Mouse (Mus musculus): ENCODE measurements at regions not wholly inside any gene's neighbourhood (a gene's known extent, or its start where the extent isn't known, plus 50 kb on each side); places are given as distances from the start of the nearest gene placed in this dataset.

- Histone ChIP-seq H3K27me3 (no peaks in the 10 kb centered on the region), H3K9ac (no peak overlapping the region), H3K4me1 (peaks cover 16% of the 10 kb centered on the region), H3K4me2 (no peak overlapping the region), H3K9me3 (no peaks in the 10 kb centered on the region), H3K36me3 (no peaks in the 10 kb centered on the region), H3K27ac (no peak overlapping the region), H3K4me3 (no peak overlapping the region)
- 48% methylated on average over 12 of the region's 12 CpGs for WGBS
- no peak for ATAC-seq (ENCODE audit: insufficient number of reproducible peaks, insufficient read depth, low FRiP score, low TSS enrichment, low read depth)
Observed at GRCm38 (mm10) chr8:44766111-44766873, 169.0 kb upstream of the Fat1 start.

- H3K4me1 ChIP-seq = peaks cover 16% of the 10 kb centered on the region
- no peak overlapping the region for H3K9ac ChIP-seq
- H3K4me3 ChIP-seq = no peak overlapping the region
- no peaks in the 10 kb centered on the region for H3K27me3 ChIP-seq
- no peak for ATAC-seq (ENCODE audit: insufficient number of reproducible peaks, insufficient read depth, low FRiP score, low TSS enrichment, low read depth)
- 25% methylated on average over 4 of the region's 4 CpGs for WGBS
- no peaks in the 10 kb centered on the region for H3K9me3 ChIP-seq
- peak overlapping the region; percentile 41; the same call in 1 of the 2 replicates for H3K27ac ChIP-seq
- H3K36me3 ChIP-seq = no peaks in the 10 kb centered on the region
- H3K4me2 ChIP-seq = no peak overlapping the region
Observed at GRCm38 (mm10) chr8:44767271-44767670, 168.0 kb upstream of the Fat1 start.

- Histone ChIP-seq H3K9ac (no peak overlapping the region), H3K27me3 (no peaks in the 10 kb centered on the region), H3K4me3 (no peak overlapping the region), H3K4me1 (no peaks in the 10 kb centered on the region), H3K9me3 (no peaks in the 10 kb centered on the region), H3K36me3 (no peaks in the 10 kb centered on the region), H3K27ac (no peak overlapping the region), H3K4me2 (no peak overlapping the region)
- WGBS = 82% methylated on average over 1 of the region's 1 CpGs
- no peak for ATAC-seq (ENCODE audit: insufficient number of reproducible peaks, insufficient read depth, low FRiP score, low TSS enrichment, low read depth)
Observed at GRCm38 (mm10) chr8:44779212-44779611, 156.0 kb upstream of the Fat1 start.

- H3K27ac ChIP-seq = no peak overlapping the region
- H3K9me3 ChIP-seq = no peaks in the 10 kb centered on the region
- WGBS = 82% methylated on average over 9 of the region's 9 CpGs
- H3K4me3 ChIP-seq = no peak overlapping the region
- no peaks in the 10 kb centered on the region for H3K36me3 ChIP-seq
- ATAC-seq (ENCODE audit: insufficient number of reproducible peaks, insufficient read depth, low FRiP score, low TSS enrichment, low read depth) = no peak
- H3K4me2 ChIP-seq = no peak overlapping the region
- H3K9ac ChIP-seq = no peak overlapping the region
- no peaks in the 10 kb centered on the region for H3K27me3 ChIP-seq
- H3K4me1 ChIP-seq = no peaks in the 10 kb centered on the region
Observed at GRCm38 (mm10) chr8:44782421-44782820, 152.8 kb upstream of the Fat1 start.

- Histone ChIP-seq H3K4me1 (no peaks in the 10 kb centered on the region), H3K4me3 (no peak overlapping the region), H3K9ac (no peak overlapping the region), H3K27ac (no peak overlapping the region), H3K4me2 (no peak overlapping the region), H3K36me3 (no peaks in the 10 kb centered on the region), H3K27me3 (no peaks in the 10 kb centered on the region), H3K9me3 (no peaks in the 10 kb centered on the region)
- 41% methylated on average over 8 of the region's 8 CpGs for WGBS
- ATAC-seq (ENCODE audit: insufficient number of reproducible peaks, insufficient read depth, low FRiP score, low TSS enrichment, low read depth) = no peak
Observed at GRCm38 (mm10) chr8:44785161-44785560, 150.1 kb upstream of the Fat1 start.

- H3K9ac ChIP-seq = no peak overlapping the region
- no peak for ATAC-seq (ENCODE audit: insufficient number of reproducible peaks, insufficient read depth, low FRiP score, low TSS enrichment, low read depth)
- no peaks in the 10 kb centered on the region for H3K4me1 ChIP-seq
- no peak overlapping the region for H3K4me2 ChIP-seq
- H3K4me3 ChIP-seq = no peak overlapping the region
- H3K36me3 ChIP-seq = no peaks in the 10 kb centered on the region
- 64% methylated on average over 5 of the region's 5 CpGs for WGBS
- H3K9me3 ChIP-seq = no peaks in the 10 kb centered on the region
- H3K27ac ChIP-seq = no peak overlapping the region
- H3K27me3 ChIP-seq = no peaks in the 10 kb centered on the region
Observed at GRCm38 (mm10) chr8:44786740-44787139, 148.5 kb upstream of the Fat1 start.

GRCm38 (mm10) chr8:44788290-44788689 is 147.0 kb upstream of the Fat1 start:
- Histone ChIP-seq H3K9me3 (no peaks in the 10 kb centered on the region), H3K9ac (no peak overlapping the region), H3K27me3 (no peaks in the 10 kb centered on the region), H3K4me3 (no peak overlapping the region), H3K27ac (no peak overlapping the region), H3K36me3 (no peaks in the 10 kb centered on the region), H3K4me2 (no peak overlapping the region), H3K4me1 (no peaks in the 10 kb centered on the region)
- 81% methylated on average over 3 of the region's 3 CpGs for WGBS
- no peak for ATAC-seq (ENCODE audit: insufficient number of reproducible peaks, insufficient read depth, low FRiP score, low TSS enrichment, low read depth)

GRCm38 (mm10) chr8:44799513-44799912 is 135.7 kb upstream of the Fat1 start:
- WGBS = 71% methylated on average over 3 of the region's 3 CpGs

GRCm38 (mm10) chr8:44800827-44801273 is 134.4 kb upstream of the Fat1 start:
- ATAC-seq (ENCODE audit: insufficient number of reproducible peaks, insufficient read depth, low FRiP score, low TSS enrichment, low read depth) = no peak

More at GRCm38 (mm10) chr8:44799513-44799912, 135.7 kb upstream of the Fat1 start:
- H3K4me1 ChIP-seq = no peaks in the 10 kb centered on the region
- H3K9me3 ChIP-seq = no peaks in the 10 kb centered on the region
- H3K27ac ChIP-seq = no peak overlapping the region
- ATAC-seq (ENCODE audit: insufficient number of reproducible peaks, insufficient read depth, low FRiP score, low TSS enrichment, low read depth) = no peak
- H3K9ac ChIP-seq = no peak overlapping the region
- no peak overlapping the region for H3K4me2 ChIP-seq
- H3K36me3 ChIP-seq = no peaks in the 10 kb centered on the region
- no peak overlapping the region for H3K4me3 ChIP-seq
- H3K27me3 ChIP-seq = no peaks in the 10 kb centered on the region

GRCm38 (mm10) chr8:44801604-44802206 is 133.5 kb upstream of the Fat1 start:
- Histone ChIP-seq H3K4me1 (no peaks in the 10 kb centered on the region), H3K27ac (no peak overlapping the region), H3K9ac (no peak overlapping the region), H3K4me3 (no peak overlapping the region), H3K4me2 (no peak overlapping the region), H3K27me3 (no peaks in the 10 kb centered on the region), H3K9me3 (no peaks in the 10 kb centered on the region), H3K36me3 (no peaks in the 10 kb centered on the region)
- 53% methylated on average over 6 of the region's 6 CpGs for WGBS
- no peak for ATAC-seq (ENCODE audit: insufficient number of reproducible peaks, insufficient read depth, low FRiP score, low TSS enrichment, low read depth)

More at GRCm38 (mm10) chr8:44800827-44801273, 134.4 kb upstream of the Fat1 start:
- Histone ChIP-seq H3K36me3 (no peaks in the 10 kb centered on the region), H3K27me3 (no peaks in the 10 kb centered on the region), H3K4me1 (no peaks in the 10 kb centered on the region), H3K4me3 (no peak overlapping the region), H3K27ac (no peak overlapping the region), H3K4me2 (no peak overlapping the region), H3K9me3 (no peaks in the 10 kb centered on the region), H3K9ac (no peak overlapping the region)
- 64% methylated on average over 6 of the region's 6 CpGs for WGBS

- Histone ChIP-seq H3K4me3 (no peak overlapping the region), H3K4me2 (no peak overlapping the region), H3K9ac (no peak overlapping the region), H3K36me3 (no peaks in the 10 kb centered on the region), H3K4me1 (no peaks in the 10 kb centered on the region), H3K27me3 (no peaks in the 10 kb centered on the region), H3K9me3 (no peaks in the 10 kb centered on the region), H3K27ac (no peak overlapping the region)
- ATAC-seq (ENCODE audit: insufficient number of reproducible peaks, insufficient read depth, low FRiP score, low TSS enrichment, low read depth) = no peak
- 65% methylated on average over 5 of the region's 5 CpGs for WGBS
Observed at GRCm38 (mm10) chr8:44802331-44802730, 132.9 kb upstream of the Fat1 start.
